Mouse (Mus musculus) neutrophil, adult 83 days (primary cell): Measurements from ENCODE around the gene Dars. TPM values are rescaled to one million over a fixed set of nuclear protein-coding genes. Genes with fewer than 3 reads are reported as not detected.

Source experiments
- total RNA-seq, 2 experiments: library from RNA; stranded (reverse); gene quantifications; one replicate each; pipeline ENCODE4 v1.2.4; 2023

The Dars gene
- total RNA-seq: 10 to 100 TPM; 70.1 to 82.4 TPM

GRCm38 (mm10) chr1:128416584-128417532 lies at the start of gene Dars:
Gene Dars (minus strand): TSS chr1:128417368.

GRCm38 (mm10) chr1:128359554-128360376 lies 57.4 kb downstream of the Dars start, which contains the start of gene Mcm6:
Gene Mcm6 (minus strand): TSS chr1:128359664.

GRCm38 (mm10) chr1:128328218-128328617 lies 89.0 kb downstream of the Dars start, which contains the start of gene Lct:
Gene Lct (minus strand): TSS chr1:128328318.

Other genes starting within 250 kb of the Dars start
- 10 to 100 TPM; 49.5 to 59.8 TPM for gene Ubxn4, start 173.4 kb downstream of the Dars start, total RNA-seq
- gene Lct, start 89.0 kb downstream of the Dars start, total RNA-seq: 1 to 10 TPM; 8.3 to 9.1 TPM
- gene Mcm6, start 57.7 kb downstream of the Dars start, total RNA-seq: 100 to 1,000 TPM in 1 of 2 experiments, 10 to 100 TPM in 1; 97.7 to 117 TPM
- gene Cxcr4, start 174.9 kb upstream of the Dars start, total RNA-seq: 100 to 1,000 TPM; 528 to 595 TPM